Mouse (Mus musculus): Measurements from ENCODE around the gene Hebp2. TPM values are rescaled to one million over a fixed set of nuclear protein-coding genes. Genes with fewer than 3 reads are reported as not detected.

Hebp2 gene
- 4.1 and 6.6 TPM in 2 replicates for polyA plus RNA-seq (2012; rRNA removed)

GRCm38 (mm10) chr10:18545813-18546235 is at the start of gene Hebp2:
Gene Hebp2 (minus strand): TSS chr10:18546076.

Other genes with a start within 250 kb of the Hebp2 start
- gene Nhsl1, start 227.1 kb downstream of the Hebp2 start, polyA plus RNA-seq (2012; rRNA removed) = 17.3 and 19.6 TPM in 2 replicates
- gene Arfgef3, start 197.9 kb upstream of the Hebp2 start, polyA plus RNA-seq (2012; rRNA removed) = 0.86 and 1.3 TPM in 2 replicates
- not detected in 2 replicates for gene Gm4922, start 240.7 kb upstream of the Hebp2 start, polyA plus RNA-seq (2012; rRNA removed)